Mouse (Mus musculus) embryonic fibroblast, embryonic 13.5 days (primary cell): ENCODE results near the gene Pla2g2f. TPM values are rescaled to one million over a fixed set of nuclear protein-coding genes. Genes with fewer than 3 reads are reported as not detected.

Source experiments
- H3K27ac ChIP-seq: 2 replicates; pipeline ENCODE4 v1.5.1; 2012; ENCODE audit warnings: low read length, control low read depth, inconsistent platforms; ENCODE audit not compliant: insufficient read depth
- H3K4me1 ChIP-seq: 2 replicates; pipeline ENCODE4 v1.6.1; 2011; ENCODE audit warnings: low read length; ENCODE audit not compliant: control insufficient read depth, insufficient read depth
- H3K4me3 ChIP-seq: 2 replicates; pipeline ENCODE4 v1.5.1; 2011; ENCODE audit warnings: mild to moderate bottlenecking, control low read depth, low read length; ENCODE audit not compliant: insufficient read depth
- CTCF ChIP-seq: IDR thresholded peaks from 2 replicates; pipeline ENCODE4 v1.5.1; 2011; ENCODE audit warnings: mild to moderate bottlenecking, control low read depth, low read length, moderate library complexity, borderline replicate concordance; ENCODE audit not compliant: insufficient read depth
- POLR2A ChIP-seq: IDR thresholded peaks from 2 replicates; pipeline ENCODE4 v1.6.1; 2011; ENCODE audit warnings: low read depth, mild to moderate bottlenecking, control low read depth, low read length, moderate library complexity
- polyA plus RNA-seq: library from polyadenylated mRNA; stranded (reverse); fragments of >200 nt; gene quantifications from 2 replicates; pipeline ENCODE4 v1.2.4, GENCODE M21; 2011; ENCODE audit warnings: low read depth; ENCODE audit not compliant: missing spikeins, insufficient read length

Pla2g2f gene
- polyA plus RNA-seq, 1 experiment: not detected

GRCm38 (mm10) chr4:138793276-138793675, 35.9 kb upstream of the Pla2g2f start:
- H3K4me3 ChIP-seq: no peak overlapping the region
- H3K4me1 ChIP-seq: 0 out of 2 replicates have a peak, but pooled peaks cover 5% of the 10 kb centered on the region
- TF ChIP-seq CTCF: no peak
- TF ChIP-seq POLR2A: no peak
- H3K27ac ChIP-seq: no peak overlapping the region

GRCm38 (mm10) chr4:138792599-138792998, 35.2 kb upstream of the Pla2g2f start:
- TF ChIP-seq CTCF: no peak
- TF ChIP-seq POLR2A: no peak
- Histone ChIP-seq H3K27ac (no peak overlapping the region), H3K4me1 (0 out of 2 replicates have a peak, but pooled peaks cover 5% of the 10 kb centered on the region), H3K4me3 (no peak overlapping the region)

- Histone ChIP-seq H3K4me1 (0 out of 2 replicates have a peak, but pooled peaks cover 5% of the 10 kb centered on the region), H3K27ac (no peak overlapping the region)
- TF ChIP-seq CTCF (no peak), POLR2A (no peak)
Measured at GRCm38 (mm10) chr4:138791452-138791851, 34.0 kb upstream of the Pla2g2f start.

GRCm38 (mm10) chr4:138788381-138788780, 31.0 kb upstream of the Pla2g2f start:
- 0 out of 2 replicates have a peak, but pooled peaks cover 5% of the 10 kb centered on the region for H3K4me1 ChIP-seq
- no peak overlapping the region for H3K4me3 ChIP-seq
- H3K27ac ChIP-seq: no peak overlapping the region
- no peak for TF ChIP-seq CTCF
- TF ChIP-seq POLR2A: no peak

More at GRCm38 (mm10) chr4:138791452-138791851, 34.0 kb upstream of the Pla2g2f start:
- no peak overlapping the region for H3K4me3 ChIP-seq

GRCm38 (mm10) chr4:138786141-138786540, 28.7 kb upstream of the Pla2g2f start:
- no peak overlapping the region for H3K4me3 ChIP-seq
- H3K27ac ChIP-seq: no peak overlapping the region
- TF ChIP-seq POLR2A (no peak), CTCF (no peak)
- H3K4me1 ChIP-seq: no peaks in the 10 kb centered on the region

- no peak overlapping the region for H3K27ac ChIP-seq
- no peaks in the 10 kb centered on the region for H3K4me1 ChIP-seq
- no peak overlapping the region for H3K4me3 ChIP-seq
- TF ChIP-seq POLR2A: no peak
- no peak for TF ChIP-seq CTCF
Measured at GRCm38 (mm10) chr4:138785721-138786120, 28.3 kb upstream of the Pla2g2f start.

- no peak overlapping the region for H3K4me3 ChIP-seq
- TF ChIP-seq CTCF (no peak), POLR2A (no peak)
- H3K4me1 ChIP-seq: 0 out of 2 replicates have a peak, but pooled peaks cover 2% of the 10 kb centered on the region
- no peak overlapping the region for H3K27ac ChIP-seq
Measured at GRCm38 (mm10) chr4:138782098-138782497, 24.7 kb upstream of the Pla2g2f start.

- no peak overlapping the region for H3K27ac ChIP-seq
- H3K4me3 ChIP-seq: no peak overlapping the region
- TF ChIP-seq CTCF (no peak), POLR2A (no peak)
- H3K4me1 ChIP-seq: 0 out of 2 replicates have a peak, but pooled peaks cover 2% of the 10 kb centered on the region
Measured at GRCm38 (mm10) chr4:138780300-138780699, 22.9 kb upstream of the Pla2g2f start.

- Histone ChIP-seq H3K27ac (no peak overlapping the region), H3K4me1 (0 out of 2 replicates have a peak, but pooled peaks cover 2% of the 10 kb centered on the region), H3K4me3 (no peak overlapping the region)
- TF ChIP-seq POLR2A (no peak), CTCF (no peak)
Measured at GRCm38 (mm10) chr4:138777417-138778407, 20.3 kb upstream of the Pla2g2f start.

GRCm38 (mm10) chr4:138775435-138775834, 18.0 kb upstream of the Pla2g2f start, which contains the start of gene Pla2g2d:
Gene Pla2g2d, plus strand, starts transcription at chr4:138775735.
- TF ChIP-seq CTCF (no peak), POLR2A (no peak)
- 0 out of 2 replicates have a peak, but pooled peaks cover 2% of the 10 kb centered on the region for H3K4me1 ChIP-seq
- no peak within 1 kb of the TSS for H3K4me3 ChIP-seq
- no peak within 1 kb of the TSS for H3K27ac ChIP-seq
